Mouse (Mus musculus): ENCODE measurements around the gene Rps11. TPM values are rescaled to one million over a fixed set of nuclear protein-coding genes. Genes with fewer than 3 reads are reported as not detected.

Gene Rps11
- total and polyA plus RNA-seq, 3 experiments: 186 to 613 (median 534) TPM

GRCm38 (mm10) chr7:45082401-45083299 is 41.6 kb downstream of the Rps11 start:
- Histone ChIP-seq H3K27ac (peak overlapping the region; percentile 83), H3K4me1 (ENCODE audit: control insufficient read depth, insufficient read depth, low read length) (peaks cover 6% of the 10 kb centered on the region), H3K4me3 (peak overlapping the region; percentile 22; the same call in 1 of the 2 replicates), H3K9ac (ENCODE audit: low read depth, low read length) (peak overlapping the region; percentile 51), H3K27me3 (ENCODE audit: control insufficient read depth, insufficient read depth, low read length) (no peaks in the 10 kb centered on the region), H3K36me3 (ENCODE audit: control insufficient read depth, insufficient read depth, low read length) (no peaks in the 10 kb centered on the region), H3K79me2 (replicated peaks; ENCODE audit: control insufficient read depth, insufficient read depth, low read length) (no peaks in the 10 kb centered on the region)
- intact Hi-C loops (cut with DNase I): loop anchor here (2.0 kb wide), 1 partner anchor 20 kb away; the partner anchor contains the start of gene Fcgrt
- peak; percentile 75 to 84 for DNase-seq
- TF ChIP-seq POLR2A (IDR thresholded peaks at IDR 0.05; ENCODE audit: insufficient read depth, low read depth, low read length): no peak; the same call in none of the 2 replicates
- TF ChIP-seq CTCF (IDR thresholded peaks at IDR 0.05): peak; percentile 39
- TF ChIP-seq EP300 (IDR thresholded peaks at IDR 0.05; ENCODE audit: insufficient read depth, low read depth, low read length): peak; percentile 62; the same call in 1 of the 2 replicates
- WGBS: 45% methylated on average over 25 of the region's 25 CpGs

- Histone ChIP-seq H3K27ac (peak overlapping the region; percentile 83), H3K4me1 (ENCODE audit: control insufficient read depth, insufficient read depth, low read length) (peaks cover 6% of the 10 kb centered on the region), H3K27me3 (ENCODE audit: control insufficient read depth, insufficient read depth, low read length) (no peaks in the 10 kb centered on the region), H3K9ac (ENCODE audit: low read depth, low read length) (no peak overlapping the region), H3K4me3 (no peak overlapping the region), H3K36me3 (ENCODE audit: control insufficient read depth, insufficient read depth, low read length) (no peaks in the 10 kb centered on the region), H3K79me2 (replicated peaks; ENCODE audit: control insufficient read depth, insufficient read depth, low read length) (no peaks in the 10 kb centered on the region)
- no peak for DNase-seq
- intact Hi-C loops (cut with DNase I): no loop called here
- 60% methylated on average over 5 of the region's 5 CpGs for WGBS
- TF ChIP-seq POLR2A (IDR thresholded peaks at IDR 0.05; ENCODE audit: insufficient read depth, low read depth, low read length) (no peak), CTCF (IDR thresholded peaks at IDR 0.05) (no peak), EP300 (IDR thresholded peaks at IDR 0.05; ENCODE audit: insufficient read depth, low read depth, low read length) (no peak)
These were observed 43.2 kb downstream of the Rps11 start for GRCm38 (mm10) chr7:45081016-45081415.

GRCm38 (mm10) chr7:45079856-45080255 is 44.4 kb downstream of the Rps11 start:
- no peaks in the 10 kb centered on the region for H3K79me2 ChIP-seq (replicated peaks; ENCODE audit: control insufficient read depth, insufficient read depth, low read length)
- intact Hi-C loops (cut with DNase I): loop anchor here (1.0 kb wide), 2 partner anchors 56 to 118 kb away; partner anchors contain the start of genes Flt3l and Gm45713
- H3K4me1 ChIP-seq (ENCODE audit: control insufficient read depth, insufficient read depth, low read length): peaks cover 8% of the 10 kb centered on the region
- no peak overlapping the region; the same call in 1 of the 2 replicates for H3K27ac ChIP-seq
- H3K9ac ChIP-seq (ENCODE audit: low read depth, low read length): no peak overlapping the region
- H3K27me3 ChIP-seq (ENCODE audit: control insufficient read depth, insufficient read depth, low read length): no peaks in the 10 kb centered on the region
- no peak overlapping the region for H3K4me3 ChIP-seq
- DNase-seq: peak; percentile 89 to 97
- peak; percentile 94 for TF ChIP-seq EP300 (IDR thresholded peaks at IDR 0.05; ENCODE audit: insufficient read depth, low read depth, low read length)
- TF ChIP-seq CTCF (IDR thresholded peaks at IDR 0.05): peak; percentile 95; the same call in 1 of the 2 replicates
- 0 out of 2 replicates have a peak, but pooled peaks have one; percentile 18 for TF ChIP-seq POLR2A (IDR thresholded peaks at IDR 0.05; ENCODE audit: insufficient read depth, low read depth, low read length)
- 1% methylated on average over 10 of the region's 10 CpGs for WGBS
- no peaks in the 10 kb centered on the region for H3K36me3 ChIP-seq (ENCODE audit: control insufficient read depth, insufficient read depth, low read length)

GRCm38 (mm10) chr7:45078513-45078912 is 45.7 kb downstream of the Rps11 start:
- no peaks in the 10 kb centered on the region for H3K36me3 ChIP-seq (ENCODE audit: control insufficient read depth, insufficient read depth, low read length)
- H3K79me2 ChIP-seq (replicated peaks; ENCODE audit: control insufficient read depth, insufficient read depth, low read length): no peaks in the 10 kb centered on the region; the same call in 1 of the 2 replicates
- H3K27ac ChIP-seq: no peak overlapping the region
- H3K4me3 ChIP-seq: no peak overlapping the region
- peaks cover 8% of the 10 kb centered on the region for H3K4me1 ChIP-seq (ENCODE audit: control insufficient read depth, insufficient read depth, low read length)
- intact Hi-C loops (cut with DNase I): no loop called here
- DNase-seq: peak; percentile 78 to 84
- no peaks in the 10 kb centered on the region for H3K27me3 ChIP-seq (ENCODE audit: control insufficient read depth, insufficient read depth, low read length)
- H3K9ac ChIP-seq (ENCODE audit: low read depth, low read length): no peak overlapping the region
- WGBS: 24% methylated on average over 9 of the region's 9 CpGs
- TF ChIP-seq CTCF (IDR thresholded peaks at IDR 0.05): peak; percentile 88
- TF ChIP-seq POLR2A (IDR thresholded peaks at IDR 0.05; ENCODE audit: insufficient read depth, low read depth, low read length): no peak
- TF ChIP-seq EP300 (IDR thresholded peaks at IDR 0.05; ENCODE audit: insufficient read depth, low read depth, low read length): peak; percentile 76; the same call in 1 of the 2 replicates

GRCm38 (mm10) chr7:45077829-45078228 is 46.4 kb downstream of the Rps11 start:
- no peaks in the 10 kb centered on the region; the same call in 1 of the 2 replicates for H3K79me2 ChIP-seq (replicated peaks; ENCODE audit: control insufficient read depth, insufficient read depth, low read length)
- TF ChIP-seq CTCF (IDR thresholded peaks at IDR 0.05): no peak
- TF ChIP-seq POLR2A (IDR thresholded peaks at IDR 0.05; ENCODE audit: insufficient read depth, low read depth, low read length): no peak
- TF ChIP-seq EP300 (IDR thresholded peaks at IDR 0.05; ENCODE audit: insufficient read depth, low read depth, low read length): no peak
- no peak overlapping the region for H3K4me3 ChIP-seq
- no peak overlapping the region for H3K9ac ChIP-seq (ENCODE audit: low read depth, low read length)
- H3K36me3 ChIP-seq (ENCODE audit: control insufficient read depth, insufficient read depth, low read length): no peaks in the 10 kb centered on the region
- H3K27ac ChIP-seq: no peak overlapping the region
- DNase-seq: no peak
- intact Hi-C loops (cut with DNase I): no loop called here
- peaks cover 8% of the 10 kb centered on the region for H3K4me1 ChIP-seq (ENCODE audit: control insufficient read depth, insufficient read depth, low read length)
- no peaks in the 10 kb centered on the region for H3K27me3 ChIP-seq (ENCODE audit: control insufficient read depth, insufficient read depth, low read length)
- 98% methylated on average over 2 of the region's 2 CpGs for WGBS
